8 mouse cellular contexts compared by ENCODE assay signal in the genomic region with DNA sequence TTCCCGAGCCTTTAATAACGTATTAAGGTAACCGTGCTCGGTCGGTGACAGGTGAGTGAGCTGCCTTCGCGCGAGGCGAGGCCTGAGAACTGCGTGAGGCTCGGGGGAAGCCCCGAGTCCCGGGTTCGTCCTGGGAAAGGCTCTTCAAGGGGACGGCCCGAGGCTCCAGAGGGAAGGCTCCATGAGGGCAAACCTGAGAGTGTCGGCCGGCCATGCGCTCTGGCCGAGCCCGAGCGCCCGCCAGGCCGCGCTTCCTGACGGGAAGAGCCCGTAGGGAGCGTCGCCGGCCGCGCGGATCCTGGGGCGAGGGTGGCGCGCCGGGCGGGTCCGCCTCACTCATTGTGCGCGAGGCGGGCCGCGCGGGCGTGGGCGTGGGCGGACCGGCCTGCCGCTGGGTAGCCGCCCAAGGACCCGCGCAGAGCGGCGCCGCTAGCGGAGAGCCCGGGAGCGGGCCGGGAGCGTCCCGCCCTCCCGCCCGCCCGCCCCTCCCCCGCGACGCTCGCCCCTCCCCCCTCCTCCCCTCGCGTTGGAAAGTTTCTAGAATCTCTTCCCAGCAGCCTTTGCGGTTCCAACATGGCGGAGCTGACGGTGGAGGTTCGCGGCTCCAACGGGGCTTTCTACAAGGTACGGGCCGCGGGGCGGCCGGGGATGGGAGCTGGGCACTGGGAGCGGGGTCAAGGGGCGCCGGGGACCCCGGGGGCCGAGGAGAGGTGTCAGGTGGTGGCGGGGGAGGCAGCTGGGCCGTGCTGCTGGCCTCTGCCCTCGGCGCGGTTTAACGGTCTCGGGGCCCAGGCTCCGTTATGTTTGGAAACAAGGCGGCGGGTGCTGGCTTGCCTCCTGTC. TPM values are rescaled to one million over a fixed set of nuclear protein-coding genes. Genes with fewer than 3 reads are reported as not detected.
DNase-seq lines count a peak whose midpoint lies in the region; ATAC-seq and TF ChIP-seq lines count a peak whose summit lies in the region.

A gene (plus strand): TSS at position 404 of the 842 bp plus-strand sequence.

- peak within 1 kb of the TSS; percentile 82 for H3K4me2 ChIP-seq in heart, embryonic 11.5 days
- H3K4me2 ChIP-seq in kidney, embryonic 15.5 days = peak within 1 kb of the TSS; percentile 78
- peak within 1 kb of the TSS; percentile 68 for H3K4me2 ChIP-seq in limb, embryonic 15.5 days
- H3K4me2 ChIP-seq in midbrain, postnatal 0 days (ENCODE audit: low read depth, low read length, poor library complexity, severe bottlenecking) = peak within 1 kb of the TSS; percentile 77

- ATAC-seq in heart, embryonic 11.5 days (replicated peaks; ENCODE audit: insufficient number of reproducible peaks, low FRiP score, low TSS enrichment) = peak; percentile 97
- peak; percentile 99 for ATAC-seq in kidney, embryonic 15.5 days (replicated peaks; ENCODE audit: low FRiP score)
- peak; percentile 98 for ATAC-seq in limb, embryonic 15.5 days (ENCODE audit: insufficient number of reproducible peaks, low FRiP score, low TSS enrichment, low read depth)
- ATAC-seq in midbrain, postnatal 0 days (ENCODE audit: low FRiP score) = peak; percentile 92

- no peak for TF ChIP-seq CTCF in C2C12 (IDR thresholded peaks at IDR 0.05; ENCODE audit: control insufficient read depth, insufficient read depth, insufficient read length)
- no peak for TF ChIP-seq CTCF in midbrain, postnatal 0 days (IDR thresholded peaks at IDR 0.05)

- peaks cover 49% of the 10 kb centered on the region for H3K79me2 ChIP-seq in C2C12 (ENCODE audit: control insufficient read depth, insufficient read depth)

- peak; percentile 71 for DNase-seq in brain, embryonic 18.5 days (ENCODE audit: low read depth, low spot score)
- peak; percentile 89 for DNase-seq in midbrain, postnatal 0 days (ENCODE audit: low spot score)
- peak; percentile 90 to 93 for DNase-seq in spleen, postnatal 10 days (ENCODE audit: low spot score in 2 of 2)

- peak within 1 kb of the TSS; percentile 99 for H3K9ac ChIP-seq in heart, embryonic 11.5 days (ENCODE audit: low read depth, low read length)
- peak within 1 kb of the TSS; percentile 96 for H3K9ac ChIP-seq in kidney, embryonic 15.5 days
- H3K9ac ChIP-seq in limb, embryonic 15.5 days = peak within 1 kb of the TSS; percentile 99
- H3K9ac ChIP-seq in midbrain, postnatal 0 days (replicated peaks; ENCODE audit: low read length, poor library complexity, severe bottlenecking) = peak within 1 kb of the TSS; percentile 86

- H3K27ac ChIP-seq in heart, embryonic 11.5 days (ENCODE audit: low read depth, low read length) = peak within 1 kb of the TSS; percentile 96
- peak within 1 kb of the TSS; percentile 94 for H3K27ac ChIP-seq in kidney, embryonic 15.5 days
- peak within 1 kb of the TSS; percentile 95 for H3K27ac ChIP-seq in limb, embryonic 15.5 days
- peak within 1 kb of the TSS; percentile 85 for H3K27ac ChIP-seq in midbrain, postnatal 0 days (ENCODE audit: low read depth, low read length)

- H3ac ChIP-seq in C2C12 (ENCODE audit: control insufficient read depth, insufficient read length, low read depth) = peak within 1 kb of the TSS; percentile 94

- H3K9me3 ChIP-seq in erythroblast, embryonic 14.5 days (ENCODE audit: control insufficient read depth, low read length) = no peaks in the 10 kb centered on the region
- no peaks in the 10 kb centered on the region for H3K9me3 ChIP-seq in heart, embryonic 11.5 days (replicated peaks; ENCODE audit: control insufficient read depth, low read length)
- no peaks in the 10 kb centered on the region for H3K9me3 ChIP-seq in kidney, embryonic 15.5 days (replicated peaks)
- H3K9me3 ChIP-seq in limb, embryonic 15.5 days = no peaks in the 10 kb centered on the region
- H3K9me3 ChIP-seq in midbrain, postnatal 0 days (ENCODE audit: low read length) = no peaks in the 10 kb centered on the region

- H3K36me3 ChIP-seq in C2C12 (ENCODE audit: control insufficient read depth, insufficient read depth) = peaks cover 17% of the 10 kb centered on the region
- peaks cover 11% of the 10 kb centered on the region for H3K36me3 ChIP-seq in erythroblast, embryonic 14.5 days (ENCODE audit: control insufficient read depth)
- H3K36me3 ChIP-seq in heart, embryonic 11.5 days (ENCODE audit: control insufficient read depth, insufficient read depth, low read length) = no peaks in the 10 kb centered on the region
- no peaks in the 10 kb centered on the region for H3K36me3 ChIP-seq in kidney, embryonic 15.5 days
- no peaks in the 10 kb centered on the region for H3K36me3 ChIP-seq in limb, embryonic 15.5 days
- H3K36me3 ChIP-seq in midbrain, postnatal 0 days (ENCODE audit: insufficient read depth, low read length) = no peaks in the 10 kb centered on the region

- H3K79me3 ChIP-seq in C2C12 (ENCODE audit: low read depth) = peaks cover 43% of the 10 kb centered on the region

- peak within 1 kb of the TSS; percentile 72 for H3K4me3 ChIP-seq in C2C12 (ENCODE audit: insufficient read depth, poor library complexity, severe bottlenecking)
- peak within 1 kb of the TSS; percentile 93 for H3K4me3 ChIP-seq in erythroblast, embryonic 14.5 days (replicated peaks)
- H3K4me3 ChIP-seq in heart, embryonic 11.5 days (ENCODE audit: low read depth, low read length) = peak within 1 kb of the TSS; percentile 98
- H3K4me3 ChIP-seq in kidney, embryonic 15.5 days (replicated peaks) = peak within 1 kb of the TSS; percentile 89
- peak within 1 kb of the TSS; percentile 91 for H3K4me3 ChIP-seq in limb, embryonic 15.5 days
- H3K4me3 ChIP-seq in midbrain, postnatal 0 days (ENCODE audit: low read depth, low read length) = peak within 1 kb of the TSS; percentile 97

- H3K4me1 ChIP-seq in erythroblast, embryonic 14.5 days (ENCODE audit: control insufficient read depth) = peaks cover 31% of the 10 kb centered on the region
- H3K4me1 ChIP-seq in heart, embryonic 11.5 days (ENCODE audit: control insufficient read depth, insufficient read depth, low read length) = peaks cover 8% of the 10 kb centered on the region
- H3K4me1 ChIP-seq in kidney, embryonic 15.5 days = peaks cover 12% of the 10 kb centered on the region
- 0 out of 2 replicates have a peak, but pooled peaks cover 2% of the 10 kb centered on the region for H3K4me1 ChIP-seq in limb, embryonic 15.5 days
- H3K4me1 ChIP-seq in midbrain, postnatal 0 days (ENCODE audit: insufficient read depth, low read length) = peaks cover 7% of the 10 kb centered on the region

- H3K27me3 ChIP-seq in C2C12 (ENCODE audit: control insufficient read depth, insufficient read depth, insufficient read length) = no peaks in the 10 kb centered on the region
- H3K27me3 ChIP-seq in erythroblast, embryonic 14.5 days (ENCODE audit: control insufficient read depth) = no peaks in the 10 kb centered on the region; the same call in 1 of the 2 replicates
- no peaks in the 10 kb centered on the region for H3K27me3 ChIP-seq in heart, embryonic 11.5 days (ENCODE audit: control insufficient read depth, insufficient read depth, low read length)
- H3K27me3 ChIP-seq in kidney, embryonic 15.5 days = no peaks in the 10 kb centered on the region
- no peaks in the 10 kb centered on the region for H3K27me3 ChIP-seq in limb, embryonic 15.5 days
- no peaks in the 10 kb centered on the region for H3K27me3 ChIP-seq in midbrain, postnatal 0 days (ENCODE audit: insufficient read depth, low read length)

- under 1% methylated on average over 90 of the region's 97 CpGs for WGBS in heart, embryonic 11.5 days (ENCODE audit: insufficient replicate concordance)
- under 1% methylated on average over 66 of the region's 97 CpGs for whole genome bisulfite sequencing in kidney, embryonic 15.5 days
- under 1% methylated on average over 57 of the region's 97 CpGs for WGBS in limb, embryonic 15.5 days
- under 1% methylated on average over 73 of the region's 97 CpGs for whole genome bisulfite sequencing in midbrain, postnatal 0 days

TF ChIP-seq in C2C12, 6 proteins besides CTCF, POLR2A, EP300 and RAD21:
- no peak for TF ChIP-seq FOSL1 (IDR thresholded peaks at IDR 0.05; ENCODE audit: insufficient read depth, low read length, poor library complexity, severe bottlenecking)
- no peak for TF ChIP-seq USF1 (IDR thresholded peaks at IDR 0.05; ENCODE audit: low read depth)
- no peak for TF ChIP-seq MYOG (IDR thresholded peaks at IDR 0.05; ENCODE audit: control insufficient read depth, extremely low read depth, insufficient read length)
- peak; percentile 61 for TF ChIP-seq MAX (IDR thresholded peaks at IDR 0.05)
- TF ChIP-seq MYOD1 (IDR thresholded peaks at IDR 0.05; ENCODE audit: control insufficient read depth, insufficient read length, low read depth) = no peak
TF ChIP-seq in C2C12: peak in this region for 1.

RNA-seq across cellular contexts. Expression of the gene that starts here (rescaled TPM):
- 33.9 TPM for polyA plus RNA-seq in C2C12 (2012; fragmentation: generic; extraction: Trizol)
- polyA plus RNA-seq in erythroblast, embryonic 14.5 days (2012) = 2.1 TPM in 2 replicates
- polyA plus RNA-seq in heart, embryonic 11.5 days (2014; fragmentation: Nextera tagmentation; extraction: Ambion mirVana) = 83.4 and 89.2 TPM in 2 replicates
- 56.4 and 63.7 TPM in 2 replicates for polyA plus RNA-seq in kidney, embryonic 15.5 days (2015; fragmentation: Nextera tagmentation; extraction: Ambion mirVana)
- polyA plus RNA-seq in limb, embryonic 15.5 days (2015; fragmentation: Nextera tagmentation; extraction: Ambion mirVana) = 54.0 and 58.6 TPM in 2 replicates
- total RNA-seq in midbrain, postnatal 0 days (2014; rRNA removed) = 39.3 and 68.2 TPM in 2 replicates
- 26.1 and 28.1 TPM in 2 replicates for polyA plus RNA-seq in midbrain, postnatal 0 days (2015; fragmentation: Nextera tagmentation; extraction: Ambion mirVana)

Comparison
In these comparisons a context has a peak if more than half of its experiments do, and no peak if none do; other contexts are left out.
1. Peak in every context shown above with its lines: DNase-seq, ATAC-seq, H3K4me3 ChIP-seq and H3K27ac ChIP-seq.